Mouse (Mus musculus): Measurements from ENCODE around the gene Shroom2. TPM values are rescaled to one million over a fixed set of nuclear protein-coding genes. Genes with fewer than 3 reads are reported as not detected.

Gene Shroom2
- polyA plus RNA-seq, 1 experiment = 5.2 TPM

DNA sequence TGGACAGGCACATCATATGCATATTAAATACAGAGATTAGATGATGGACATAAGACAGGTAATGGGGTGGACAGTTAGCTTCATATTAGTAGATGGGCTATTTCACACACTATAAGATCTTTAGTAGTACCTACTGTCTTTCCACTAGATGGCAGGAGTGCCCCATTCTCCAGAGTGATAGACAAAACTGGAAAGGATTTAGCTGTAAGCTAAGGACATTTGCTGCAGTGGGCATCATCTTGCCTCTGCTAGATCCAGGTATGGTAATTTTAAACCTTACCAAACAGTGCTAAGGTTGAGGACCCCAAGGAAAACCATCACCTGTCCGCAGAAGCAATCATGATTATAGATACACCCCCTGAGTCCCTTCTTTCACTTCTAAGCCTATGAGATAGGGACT lies 150.8 kb downstream of the Shroom2 start:
- TF ChIP-seq CTCF (IDR thresholded peaks at IDR 0.05; ENCODE audit: insufficient read depth, low read length) (no peak), POLR2A (IDR thresholded peaks at IDR 0.05; ENCODE audit: borderline replicate concordance, extremely low read depth, low read depth, low read length) (no peak)
- Histone ChIP-seq H3K4me3 (replicated peaks; ENCODE audit: extremely low read depth, low read depth, low read length) (no peak overlapping the region), H3K4me1 (ENCODE audit: control insufficient read depth, insufficient read depth, low read length) (no peaks in the 10 kb centered on the region)
- WGBS = 80% methylated on average over 1 of the region's 1 CpGs
- DNase-seq = no peak

- WGBS = 64% methylated on average over 2 of the region's 2 CpGs
- TF ChIP-seq CTCF (IDR thresholded peaks at IDR 0.05; ENCODE audit: insufficient read depth, low read length) (no peak), POLR2A (IDR thresholded peaks at IDR 0.05; ENCODE audit: borderline replicate concordance, extremely low read depth, low read depth, low read length) (no peak)
- DNase-seq = no peak
These were observed 206.2 kb downstream of the Shroom2 start, which contains the start of gene Cldn34a for GRCm38 (mm10) chrX:152563034-152563433. Gene Cldn34a (plus strand): TSS chrX:152563334.

More at GRCm38 (mm10) chrX:152563034-152563433, 206.2 kb downstream of the Shroom2 start, which contains the start of gene Cldn34a:
- H3K4me3 ChIP-seq (replicated peaks; ENCODE audit: extremely low read depth, low read depth, low read length) = no peak within 1 kb of the TSS
- H3K4me1 ChIP-seq (ENCODE audit: control insufficient read depth, insufficient read depth, low read length) = no peaks in the 10 kb centered on the region; the same call in 1 of the 2 replicates

Other genes with a start within 250 kb of the Shroom2 start
- gene Cldn34a, start 206.1 kb downstream of the Shroom2 start, polyA plus RNA-seq (2012; rRNA removed) = not detected in 2 replicates
- 0.35 and 0.51 TPM in 2 replicates for gene Gpr143, start 12.5 kb upstream of the Shroom2 start, polyA plus RNA-seq (2012; rRNA removed)
- gene Usp51, start 237.0 kb upstream of the Shroom2 start, polyA plus RNA-seq (2012; rRNA removed) = not detected in 2 replicates

All from lung, adult 2 months (tissue).